Mouse (Mus musculus) heart, postnatal 0 days (tissue): ENCODE results near the gene Galr2.

Experiments
- CTCF ChIP-seq: IDR thresholded peaks from 2 replicates; pipeline ENCODE4 v1.5.1; 2016; ENCODE audit warnings: antibody characterized with exemption, control low read depth, low read depth
- EP300 ChIP-seq: IDR thresholded peaks from 2 replicates; pipeline ENCODE4 v1.6.1; 2016; ENCODE audit warnings: antibody characterized with exemption, low read depth

GRCm38 (mm10) chr11:116297017-116297416 is 16.3 kb downstream of the Galr2 start:
- TF ChIP-seq CTCF, result no peak
- TF ChIP-seq EP300, result no peak
